Mouse (Mus musculus) common myeloid progenitor, adult 5-6 weeks (primary cell): Measurements from ENCODE around the gene Tbc1d24. TPM values are rescaled to one million over a fixed set of nuclear protein-coding genes. Genes with fewer than 3 reads are reported as not detected.
A peak's percentile ranks its signal among the peaks of the same experiment; 100 is the strongest.

ENCODE experiments used
- ATAC-seq: replicated peaks from 2 replicates; pipeline ENCODE4 v1.8.0; 2016; ENCODE audit warnings: low read depth, mild to moderate bottlenecking, moderate TSS enrichment, inconsistent platforms; ENCODE audit not compliant: poor library complexity, severe bottlenecking
- total RNA-seq: library from RNA; stranded (forward); fragments of 200-1000, 187-1606 nt; gene quantifications from 2 replicates; pipeline ENCODE4 v1.2.3, GENCODE M21; 2017

Gene Tbc1d24
- 4.8 and 5.3 TPM in 2 replicates for total RNA-seq

DNA sequence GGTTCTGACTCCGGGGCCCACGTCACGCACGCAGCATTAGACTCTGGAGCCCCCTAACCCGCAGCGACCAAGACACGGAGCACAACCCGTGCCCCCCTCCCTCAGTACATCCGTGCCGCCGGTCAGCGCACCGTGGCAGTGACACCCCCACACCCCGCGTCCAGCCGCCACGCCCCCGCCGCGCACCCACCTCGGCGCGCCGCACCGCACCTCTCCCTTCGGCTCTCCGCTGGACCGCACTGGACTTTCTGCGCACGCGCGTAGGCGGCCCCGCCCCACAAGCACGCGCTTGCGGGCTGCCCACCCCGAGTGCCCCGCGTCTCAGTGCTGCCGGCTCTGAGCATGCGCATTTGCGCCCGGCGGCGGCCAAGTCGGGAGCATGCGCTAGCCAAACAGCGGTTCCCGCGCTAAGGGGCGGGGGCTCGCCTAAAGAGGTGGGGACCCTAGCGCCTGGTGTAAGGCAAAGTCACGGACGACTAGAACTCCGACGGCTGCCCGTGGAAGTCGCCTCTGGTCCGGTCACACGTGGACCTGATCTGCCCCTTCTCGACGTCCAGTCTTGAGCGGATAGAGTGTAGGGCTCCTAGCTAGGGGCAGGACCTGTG is at the start of gene Tbc1d24:
Tbc1d24 (minus strand) TSS at position 279 of the 605 bp plus-strand sequence.
- peak; percentile 33 for ATAC-seq

DNA sequence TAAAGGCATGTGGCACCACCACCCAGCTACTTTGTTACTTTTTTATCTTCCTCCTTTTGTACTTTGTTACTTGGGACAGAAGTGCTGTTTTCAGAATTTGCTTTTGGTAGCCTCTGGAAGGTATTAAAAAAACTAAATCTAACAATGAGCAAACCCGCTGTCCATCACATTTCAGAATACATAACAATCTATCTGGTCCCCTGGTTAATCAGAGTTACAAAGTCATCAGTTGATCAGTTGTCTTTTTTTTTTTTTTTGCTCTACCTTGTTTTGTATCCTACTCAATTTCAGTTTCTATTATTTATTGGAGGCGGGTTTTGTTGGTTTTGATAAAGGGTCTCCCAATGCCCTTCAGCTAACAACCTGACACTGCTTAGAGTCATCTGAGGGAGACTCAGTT is 47.0 kb upstream of the Tbc1d24 start:
- ATAC-seq = no peak

- ATAC-seq = peak; percentile 99
Measured at GRCm38 (mm10) chr17:24251320-24252069, 46.1 kb upstream of the Tbc1d24 start, which contains the start of gene Ccnf. TSS of gene Ccnf (minus strand) at chr17:24251484.

DNA sequence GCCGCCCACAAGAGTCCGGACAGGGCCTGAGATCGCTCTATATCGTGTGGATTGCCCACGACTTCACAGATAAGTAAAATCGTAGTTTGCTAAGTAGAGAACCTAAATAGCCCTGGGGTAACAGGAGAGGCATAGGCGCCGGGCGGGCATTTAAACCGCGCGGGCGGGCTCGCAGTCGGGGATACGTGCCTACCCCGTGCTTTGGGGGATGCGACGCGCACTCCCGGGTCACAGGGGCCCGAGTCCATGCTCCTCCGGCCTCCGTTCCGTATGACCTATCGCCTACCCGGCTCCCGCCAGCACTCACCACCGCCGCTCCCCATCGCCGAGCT is 45.6 kb upstream of the Tbc1d24 start:
- no peak for ATAC-seq

DNA sequence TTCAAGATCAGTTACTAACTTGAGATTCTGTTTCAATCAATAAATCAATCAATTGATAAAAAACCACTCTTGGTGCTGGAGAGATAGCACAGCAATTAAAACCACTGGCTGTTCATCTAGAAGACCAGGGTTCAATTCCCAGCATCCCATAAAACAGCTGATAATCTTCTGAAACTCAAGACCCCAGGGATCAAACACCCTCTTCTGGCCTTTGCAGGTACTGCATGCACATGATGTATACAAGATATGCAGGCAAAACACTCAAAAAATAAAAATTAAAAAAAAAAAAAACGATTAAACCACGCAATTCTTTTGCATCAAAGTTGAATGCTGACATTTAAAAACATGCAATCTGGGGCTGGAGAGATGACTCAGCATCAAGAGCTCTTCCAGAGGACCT is 43.3 kb upstream of the Tbc1d24 start:
- no peak for ATAC-seq

DNA sequence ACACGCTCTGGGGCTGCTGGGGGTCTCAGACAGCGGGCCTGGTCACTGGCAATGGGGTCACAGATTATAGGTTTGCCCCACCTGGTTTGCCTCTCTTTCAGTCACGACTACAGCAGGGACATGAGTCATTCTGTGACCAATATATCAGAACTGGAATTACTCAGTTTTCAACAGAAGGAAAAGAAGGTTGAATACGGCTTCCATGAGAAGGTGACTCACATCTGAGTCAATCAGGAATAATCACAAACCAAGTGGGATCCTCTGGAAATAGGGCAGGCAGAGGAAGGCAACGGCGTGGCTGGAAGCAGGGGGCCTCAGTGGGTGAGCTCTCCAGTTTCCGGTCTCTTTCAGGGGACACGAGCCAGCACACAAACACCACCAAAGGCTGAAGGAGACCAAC is 38.7 kb upstream of the Tbc1d24 start:
- ATAC-seq = no peak

DNA sequence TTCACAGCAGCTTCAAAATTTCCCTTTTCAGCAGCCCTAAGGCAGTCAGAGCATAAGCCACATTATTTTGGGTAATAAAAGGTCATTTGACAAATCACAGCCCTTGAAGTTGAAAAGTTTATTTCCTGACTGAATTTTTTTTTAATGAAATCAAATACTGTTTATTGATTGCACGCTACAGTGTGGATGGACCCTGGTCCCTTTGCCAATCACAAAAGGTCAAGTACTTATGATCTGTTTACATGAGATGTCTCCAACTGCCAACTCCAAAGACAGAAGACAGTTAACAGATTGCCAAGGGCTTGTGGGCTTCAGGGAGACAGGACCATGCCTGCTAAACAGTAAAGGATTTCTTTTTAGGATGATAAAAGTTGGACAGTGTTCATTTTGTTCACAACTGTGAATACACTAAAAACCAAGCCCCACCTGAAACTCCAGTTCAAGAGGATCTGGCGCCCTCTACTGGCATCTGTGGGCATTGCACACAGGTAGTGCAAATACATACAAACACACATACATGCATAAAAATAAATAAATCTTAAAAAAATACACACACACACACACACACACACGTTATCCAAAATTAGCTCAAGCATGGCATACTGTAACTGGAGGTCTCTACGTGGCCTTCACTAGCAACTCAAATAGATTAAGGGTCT is 38.1 kb upstream of the Tbc1d24 start:
- ATAC-seq = 0 out of 2 replicates have a peak, but pooled peaks have one; percentile 50

DNA sequence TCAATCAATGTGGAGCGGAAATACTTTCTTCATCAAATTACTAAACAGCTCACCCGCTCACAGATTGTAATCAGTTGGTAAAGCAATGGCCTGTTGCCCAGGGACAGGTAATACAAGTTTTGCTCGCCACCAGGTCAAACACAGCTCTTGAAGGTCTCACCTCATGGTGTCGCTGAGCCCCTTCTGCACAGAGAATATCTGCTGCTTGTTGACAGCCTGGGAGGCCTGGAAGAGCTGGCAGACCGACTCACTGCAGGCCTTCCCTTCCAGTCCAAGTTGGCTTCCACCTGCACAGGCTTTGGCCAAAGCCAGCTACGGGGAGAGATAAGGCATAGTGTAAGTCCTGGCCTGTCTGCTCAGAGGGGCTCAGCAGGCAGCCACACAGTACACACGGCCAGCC is 31.6 kb upstream of the Tbc1d24 start:
- no peak for ATAC-seq

- no peak for ATAC-seq
Measured at GRCm38 (mm10) chr17:24236479-24236878, 31.1 kb upstream of the Tbc1d24 start.

DNA sequence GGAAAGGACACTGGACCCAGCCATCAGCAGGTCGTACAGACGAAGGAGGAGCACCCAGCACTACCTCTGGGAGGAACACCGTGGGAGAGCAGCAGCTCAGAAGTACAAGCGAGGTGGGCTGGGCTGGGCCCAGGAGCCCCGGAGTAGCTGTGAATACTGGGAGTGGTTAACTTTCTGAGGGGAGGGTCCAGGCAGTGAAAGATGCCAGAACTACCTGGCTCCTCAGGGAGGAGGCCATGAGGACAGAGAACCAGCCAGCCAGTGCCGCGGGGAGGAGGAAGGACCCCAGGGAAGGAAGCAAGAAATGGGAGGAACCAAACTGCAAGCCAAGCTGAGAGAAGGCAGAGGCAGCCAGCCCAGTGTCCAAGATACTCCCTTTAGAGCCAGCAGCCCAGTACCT is 22.6 kb upstream of the Tbc1d24 start:
- no peak for ATAC-seq

GRCm38 (mm10) chr17:24226721-24227120 is 21.4 kb upstream of the Tbc1d24 start:
- no peak for ATAC-seq

DNA sequence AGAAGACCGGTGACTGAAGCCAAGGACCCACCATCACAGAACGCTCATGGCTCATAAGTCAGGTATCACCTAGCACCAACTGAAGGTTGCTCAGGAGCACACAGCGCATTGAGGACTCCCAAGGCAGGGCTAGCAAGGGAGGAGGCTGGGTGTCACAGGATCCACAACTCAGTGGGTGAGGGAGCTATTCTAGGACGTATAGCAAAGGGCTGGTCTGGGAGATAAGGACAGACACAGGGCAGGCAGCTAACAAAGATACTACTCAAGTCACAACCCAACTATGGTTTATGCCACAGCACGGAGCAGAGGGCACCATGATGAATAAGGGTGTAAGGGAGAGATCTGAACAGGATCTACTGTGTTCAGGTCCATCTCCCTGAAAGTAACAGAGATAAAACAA is 20.5 kb upstream of the Tbc1d24 start:
- ATAC-seq = peak; percentile 69

GRCm38 (mm10) chr17:24224741-24225140 is 19.4 kb upstream of the Tbc1d24 start:
- ATAC-seq = no peak

DNA sequence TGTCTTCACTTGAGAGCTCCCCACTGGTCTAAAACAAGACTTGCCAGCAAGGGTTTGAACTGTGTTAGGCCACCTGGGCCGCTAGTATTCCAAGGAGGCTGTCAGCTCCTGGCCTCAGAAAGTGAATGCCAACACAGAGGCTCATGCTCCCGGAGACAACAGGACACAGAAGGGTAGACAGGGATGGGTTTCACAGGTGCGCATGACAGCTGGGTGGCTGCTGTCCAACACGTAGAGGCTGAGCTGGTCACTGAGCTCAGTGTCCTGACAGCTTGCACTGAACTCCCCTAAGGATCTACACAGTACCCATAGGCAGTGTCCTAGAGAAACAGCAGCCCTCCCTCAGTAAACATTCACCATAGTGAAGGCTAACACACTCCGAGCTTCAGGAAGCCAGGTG is 18.2 kb upstream of the Tbc1d24 start:
- no peak for ATAC-seq

DNA sequence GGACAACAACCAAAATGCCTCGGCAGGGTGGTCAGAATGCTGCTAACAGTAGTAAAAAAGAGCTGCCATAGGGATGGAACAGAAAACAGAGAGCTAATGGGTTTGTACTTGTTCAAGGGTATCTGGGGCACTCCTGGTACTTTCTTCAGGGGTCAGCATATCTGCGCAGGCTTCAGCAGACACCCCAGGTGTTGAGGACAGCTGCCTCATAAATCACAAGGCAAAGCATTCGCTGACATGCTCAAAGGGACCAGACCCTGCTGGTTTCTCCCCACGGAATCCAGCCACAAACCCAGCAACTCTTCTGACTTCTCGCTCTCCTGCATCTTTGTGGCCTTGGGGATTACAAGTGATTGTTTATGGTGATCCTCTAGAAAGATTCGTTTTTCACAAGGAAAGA is 17.3 kb upstream of the Tbc1d24 start:
- no peak for ATAC-seq

DNA sequence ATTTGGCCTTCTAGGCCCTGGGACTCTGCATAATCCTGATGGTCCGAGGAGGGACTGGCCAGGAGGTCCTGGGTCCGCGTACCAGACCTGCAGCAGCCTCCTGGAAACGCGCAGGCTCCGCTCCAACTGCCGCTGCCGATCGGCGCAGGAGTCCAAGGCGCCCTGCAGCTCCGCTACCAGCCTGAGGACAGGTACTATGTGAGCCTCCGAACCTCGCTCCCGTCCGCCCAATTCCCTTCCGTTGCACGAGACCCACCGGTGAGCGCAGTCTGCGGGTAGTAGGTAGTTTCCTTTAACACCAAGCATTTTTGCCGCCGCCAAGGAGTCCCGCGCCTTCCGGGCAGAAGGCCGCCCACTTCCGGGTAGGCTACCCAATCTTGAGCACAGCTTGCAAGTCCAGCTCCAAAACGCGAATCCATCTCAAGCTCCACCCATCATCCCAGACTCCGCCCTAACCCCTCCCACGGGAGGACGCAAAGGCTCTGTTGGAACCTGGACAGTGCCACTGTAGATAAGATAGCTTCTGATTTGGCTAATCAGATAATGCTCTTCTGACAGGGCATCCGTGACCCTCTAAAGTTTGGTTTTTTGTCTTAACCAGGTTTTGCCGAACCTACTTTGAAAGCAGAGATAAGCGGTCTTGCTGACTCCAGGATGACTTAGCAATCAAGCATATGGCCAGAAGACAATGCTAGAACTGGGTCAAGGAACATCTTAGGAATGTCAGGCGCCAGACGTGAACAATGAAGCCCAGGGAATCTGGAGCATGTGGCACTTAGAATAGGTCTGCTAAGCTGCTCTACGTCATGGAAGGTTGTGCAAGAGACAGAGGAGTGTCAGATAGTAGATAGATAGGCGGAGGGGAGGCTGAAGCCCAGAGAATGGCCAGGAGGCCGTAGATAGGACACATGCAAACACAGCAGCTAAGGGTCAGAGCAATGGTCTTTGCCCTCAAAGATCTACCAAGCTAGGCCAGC is 15.4 kb upstream of the Tbc1d24 start, which contains the start of gene Tedc2:
Tedc2 (minus strand) TSS at position 417 of the 977 bp plus-strand sequence.
- ATAC-seq = peak; percentile 94

- no peak for ATAC-seq
Measured at GRCm38 (mm10) chr17:24216836-24217235, 11.5 kb upstream of the Tbc1d24 start.

DNA sequence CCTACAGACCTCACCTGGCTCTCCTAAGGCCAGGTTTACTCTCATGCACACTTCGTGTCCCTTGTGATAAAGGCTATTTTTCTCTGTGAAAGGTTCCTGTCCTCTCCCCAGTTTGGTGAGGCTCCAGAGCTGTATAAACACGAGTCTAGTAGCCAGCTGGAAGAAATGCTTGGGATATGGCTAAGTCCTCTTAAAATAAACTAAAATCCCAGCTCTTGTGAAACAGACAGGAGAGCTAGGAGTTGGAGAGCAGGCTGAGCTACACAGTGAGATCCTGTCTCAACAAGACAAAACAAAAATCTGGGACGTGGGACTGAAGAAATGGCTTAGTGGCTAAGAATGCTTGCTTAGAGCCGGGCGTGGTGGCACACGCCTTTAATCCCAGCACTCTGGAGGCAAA is 7.8 kb upstream of the Tbc1d24 start:
- no peak for ATAC-seq

- no peak for ATAC-seq
Measured at GRCm38 (mm10) chr17:24212441-24213018, 7.2 kb upstream of the Tbc1d24 start.
